Mouse (Mus musculus) embryonic facial prominence, embryonic 15.5 days (tissue): ENCODE measurements around the gene Ly6g6f. TPM values are rescaled to one million over a fixed set of nuclear protein-coding genes. Genes with fewer than 3 reads are reported as not detected.
"Not testable (repeated sequence)": the region's sequence is repeated elsewhere in the genome, so short reads cannot be mapped to it uniquely, and the experiment has no call there.

Source experiments
- ATAC-seq: fragments of 200-750 bp; cut with Nextera tagmentation; 2 replicates; pipeline ENCODE4 v1.8.0; 2017; ENCODE audit warnings: low read depth, moderate TSS enrichment; ENCODE audit not compliant: insufficient number of reproducible peaks, low FRiP score, low TSS enrichment
- H3K27ac ChIP-seq: fragments of 300-500 bp; sonication (generic); replicated peaks from 2 replicates; pipeline ENCODE4 v1.5.1; 2015; ENCODE audit warnings: mild to moderate bottlenecking, inconsistent platforms
- H3K27me3 ChIP-seq: fragments of 300-500 bp; sonication (generic); 2 replicates; pipeline ENCODE4 v1.6.1; 2015; ENCODE audit warnings: inconsistent platforms
- H3K36me3 ChIP-seq: fragments of 300-500 bp; sonication (generic); 2 replicates; pipeline ENCODE4 v1.6.1; 2015; ENCODE audit warnings: mild to moderate bottlenecking, inconsistent platforms
- H3K4me1 ChIP-seq: fragments of 300-500 bp; sonication (generic); 2 replicates; pipeline ENCODE4 v1.6.1; 2015; ENCODE audit warnings: inconsistent platforms
- H3K4me2 ChIP-seq: fragments of 300-500 bp; sonication (generic); replicated peaks from 2 replicates; pipeline ENCODE4 v1.6.1; 2015; ENCODE audit warnings: mild to moderate bottlenecking, inconsistent platforms
- H3K4me3 ChIP-seq: fragments of 300-500 bp; sonication (generic); replicated peaks from 2 replicates; pipeline ENCODE4 v1.5.1; 2015; ENCODE audit warnings: mild to moderate bottlenecking, inconsistent platforms
- H3K9ac ChIP-seq: fragments of 300-500 bp; sonication (generic); 2 replicates; pipeline ENCODE4 v1.6.1; 2015; ENCODE audit warnings: inconsistent platforms
- H3K9me3 ChIP-seq: fragments of 300-500 bp; sonication (generic); replicated peaks from 2 replicates; pipeline ENCODE4 v1.6.1; 2016; ENCODE audit warnings: inconsistent platforms
- WGBS: fragments of 180-500 bp; shearing (Covaris S2); methylation state at CpG from one replicate; pipeline ENCODE4 v1.1.7; 2015; 5-methylcytosine and 5-hydroxymethylcytosine counted together
- polyA plus RNA-seq: library from polyadenylated mRNA; unstranded; fragments of >200 nt; fragmentation: Nextera tagmentation; extraction: Ambion mirVana; gene quantifications from 2 replicates; pipeline ENCODE4 v1.2.1, GENCODE M21; 2015

The Ly6g6f gene
- polyA plus RNA-seq, 1 experiment from 2014 or later = 0.28 TPM

GRCm38 (mm10) chr17:35124261-35124896 is 39.0 kb upstream of the Ly6g6f start:
- not testable (repeated sequence) for H3K4me2 ChIP-seq, H3K4me3 ChIP-seq, H3K27me3 ChIP-seq, H3K9me3 ChIP-seq, H3K27ac ChIP-seq, H3K36me3 ChIP-seq, H3K9ac ChIP-seq, ATAC-seq
- WGBS = 93% methylated on average over 12 of the region's 12 CpGs
- peaks cover 52% of the 10 kb centered on the region for H3K4me1 ChIP-seq

DNA sequence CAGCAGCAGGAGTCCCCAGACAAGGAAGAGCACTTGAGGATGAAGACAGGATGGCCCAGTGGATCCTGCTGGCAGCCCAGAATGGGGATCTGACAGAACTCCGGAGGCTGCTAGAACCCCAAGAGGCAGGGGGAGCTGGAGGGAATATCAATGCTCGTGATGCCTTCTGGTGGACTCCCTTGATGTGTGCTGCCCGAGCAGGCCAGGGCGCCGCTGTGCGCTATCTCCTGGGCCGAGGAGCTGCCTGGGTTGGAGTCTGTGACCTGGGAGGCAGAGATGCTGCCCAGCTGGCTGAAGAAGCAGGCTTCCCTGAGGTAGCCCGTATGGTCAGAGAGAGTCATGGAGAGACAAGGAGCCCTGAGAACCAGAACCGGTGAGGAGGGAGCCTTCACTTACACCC is 37.9 kb upstream of the Ly6g6f start:
- Histone ChIP-seq H3K4me1 (peaks cover 49% of the 10 kb centered on the region), H3K36me3 (peaks cover 18% of the 10 kb centered on the region)
- H3K27me3 ChIP-seq, H3K27ac ChIP-seq, H3K9ac ChIP-seq, ATAC-seq, H3K4me3 ChIP-seq, H3K9me3 ChIP-seq, H3K4me2 ChIP-seq: not testable (repeated sequence)
- WGBS = 92% methylated on average over 9 of the region's 9 CpGs

DNA sequence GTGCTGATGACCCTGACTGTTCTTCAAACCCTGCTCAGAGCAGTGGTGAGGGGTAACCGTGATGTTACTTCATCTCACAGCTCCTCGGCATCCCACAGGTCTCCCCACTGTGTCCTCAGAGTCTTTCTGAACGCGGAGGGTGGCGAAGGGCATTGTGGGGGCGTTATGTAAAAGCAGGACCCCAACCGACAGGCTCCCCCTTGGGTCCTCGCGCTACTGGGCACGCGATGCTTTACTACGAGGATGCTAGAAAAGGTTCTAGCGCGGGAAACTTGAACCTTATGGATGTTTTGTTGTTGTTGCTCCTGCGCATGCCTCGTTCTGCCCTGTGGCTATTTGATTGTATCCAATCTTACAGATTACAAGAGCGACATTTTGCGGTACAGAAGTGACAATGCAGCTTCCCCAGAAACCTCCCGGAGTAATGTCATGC is 36.5 kb upstream of the Ly6g6f start, which contains the start of gene Csnk2b:
Gene Csnk2b (minus strand): TSS at position 183 of the 433 bp plus-strand sequence.
- peak within 1 kb of the TSS; percentile 96 for H3K4me3 ChIP-seq
- ATAC-seq = no peak
- H3K9me3 ChIP-seq = no peaks in the 10 kb centered on the region
- H3K27ac ChIP-seq = peak within 1 kb of the TSS; percentile 84
- peak within 1 kb of the TSS; percentile 95 for H3K9ac ChIP-seq
- peaks cover 37% of the 10 kb centered on the region for H3K4me1 ChIP-seq
- H3K4me2 ChIP-seq = peak within 1 kb of the TSS; percentile 89
- WGBS = under 1% methylated on average over 19 of the region's 19 CpGs
- no peaks in the 10 kb centered on the region for H3K27me3 ChIP-seq
- peaks cover 29% of the 10 kb centered on the region for H3K36me3 ChIP-seq

- peak within 1 kb of the TSS; percentile 84 for H3K27ac ChIP-seq
- peaks cover 34% of the 10 kb centered on the region for H3K36me3 ChIP-seq
- H3K4me1 ChIP-seq = peaks cover 32% of the 10 kb centered on the region
- ATAC-seq = peak; percentile 94
- WGBS = under 1% methylated on average over 50 of the region's 50 CpGs
- peak within 1 kb of the TSS; percentile 96 for H3K4me3 ChIP-seq
- H3K9me3 ChIP-seq = no peaks in the 10 kb centered on the region
- H3K9ac ChIP-seq = peak within 1 kb of the TSS; percentile 95
- peak within 1 kb of the TSS; percentile 89 for H3K4me2 ChIP-seq
- no peaks in the 10 kb centered on the region for H3K27me3 ChIP-seq
Observed at GRCm38 (mm10) chr17:35121143-35121799, 35.9 kb upstream of the Ly6g6f start, which contains the start of gene Gpank1. Gene Gpank1 (plus strand): TSS chr17:35121455.

- Histone ChIP-seq H3K9ac (peak overlapping the region; percentile 95), H3K4me3 (peak overlapping the region; percentile 96), H3K4me2 (peak overlapping the region; percentile 89), H3K4me1 (peaks cover 31% of the 10 kb centered on the region), H3K27ac (peak overlapping the region; percentile 84), H3K9me3 (no peaks in the 10 kb centered on the region), H3K36me3 (peaks cover 39% of the 10 kb centered on the region), H3K27me3 (no peaks in the 10 kb centered on the region)
- WGBS = under 1% methylated on average over 33 of the region's 33 CpGs
- peak; percentile 5 for ATAC-seq
Observed at GRCm38 (mm10) chr17:35120745-35121142, 35.3 kb upstream of the Ly6g6f start.

DNA sequence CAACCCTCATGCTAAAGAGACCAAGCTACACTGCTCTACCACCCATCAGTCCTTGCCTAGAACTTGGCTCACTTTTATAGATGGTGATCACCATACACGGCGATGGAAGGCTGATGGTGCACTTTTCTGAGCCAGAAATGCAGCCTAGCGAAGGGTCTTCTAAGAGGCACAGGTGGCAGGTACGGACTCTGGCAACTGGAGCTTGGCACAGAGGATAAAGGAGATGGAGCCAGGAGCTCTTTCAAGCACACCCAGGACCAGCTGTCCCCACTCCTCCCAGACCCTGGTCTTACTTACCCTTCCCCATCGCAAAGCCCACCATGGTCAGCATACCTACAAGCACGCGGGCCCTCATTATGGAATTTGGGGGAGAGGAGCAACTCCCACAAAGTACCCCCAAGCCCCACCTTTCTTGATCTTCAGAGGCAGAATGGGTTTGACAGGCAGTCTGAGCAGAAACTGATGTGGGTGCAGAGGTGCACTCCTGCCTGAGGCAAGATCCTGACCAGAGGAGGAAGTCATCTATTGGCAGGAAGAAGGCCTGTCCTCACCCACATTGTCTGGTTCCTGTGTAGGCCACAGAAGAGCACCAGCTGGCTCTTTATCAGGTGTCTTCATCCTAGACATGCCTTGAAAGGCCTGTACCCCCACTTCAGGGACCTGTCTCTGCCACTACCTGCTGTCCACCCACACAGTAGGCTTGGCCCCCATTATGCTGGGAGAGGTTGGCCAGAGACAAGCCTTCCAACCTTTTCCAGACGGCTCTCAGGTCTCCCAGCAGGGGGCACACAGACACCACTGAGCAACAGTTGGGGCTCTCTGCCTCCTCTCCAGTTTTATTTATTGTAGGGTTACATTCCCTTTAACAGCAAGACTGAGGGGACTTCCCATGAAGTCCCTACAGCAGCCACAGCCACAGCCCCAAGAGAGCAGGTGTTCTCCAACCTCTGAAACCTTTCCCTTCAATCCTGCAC is 29.9 kb upstream of the Ly6g6f start, which contains the start of gene Ly6g5b:
Gene Ly6g5b (minus strand): TSS at position 383 of the 974 bp plus-strand sequence.
- Histone ChIP-seq H3K9ac (no peak within 1 kb of the TSS), H3K4me2 (no peak within 1 kb of the TSS), H3K9me3 (no peaks in the 10 kb centered on the region), H3K4me3 (no peak within 1 kb of the TSS), H3K27me3 (no peaks in the 10 kb centered on the region), H3K36me3 (peaks cover 55% of the 10 kb centered on the region), H3K27ac (no peak within 1 kb of the TSS), H3K4me1 (peaks cover 9% of the 10 kb centered on the region)
- 85% methylated on average over 8 of the region's 8 CpGs for WGBS
- ATAC-seq = no peak

DNA sequence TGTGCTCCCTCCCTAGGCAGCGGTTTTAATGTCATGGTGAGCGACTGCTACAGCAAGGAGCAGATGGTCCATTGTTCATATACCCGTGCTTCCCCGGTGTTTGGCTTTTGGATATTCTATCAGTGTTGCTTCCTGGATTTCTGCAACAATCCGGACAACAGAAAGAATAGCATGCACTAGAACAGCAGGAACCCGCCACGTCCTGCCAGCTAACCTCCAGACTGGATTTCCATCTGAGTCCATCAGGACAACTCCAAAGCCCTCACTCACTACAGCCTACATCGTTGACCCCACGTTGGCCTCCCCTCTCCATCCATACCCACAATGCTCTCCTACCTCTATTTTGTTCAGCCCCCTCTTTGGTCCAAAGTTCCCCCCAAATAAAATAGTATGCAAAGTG is 26.4 kb upstream of the Ly6g6f start:
- Histone ChIP-seq H3K9me3 (no peaks in the 10 kb centered on the region), H3K27ac (no peak overlapping the region), H3K9ac (no peak overlapping the region), H3K4me1 (no peaks in the 10 kb centered on the region), H3K27me3 (no peaks in the 10 kb centered on the region), H3K4me2 (no peak overlapping the region), H3K36me3 (peaks cover 30% of the 10 kb centered on the region), H3K4me3 (no peak overlapping the region)
- ATAC-seq = no peak
- WGBS = 78% methylated on average over 9 of the region's 9 CpGs

DNA sequence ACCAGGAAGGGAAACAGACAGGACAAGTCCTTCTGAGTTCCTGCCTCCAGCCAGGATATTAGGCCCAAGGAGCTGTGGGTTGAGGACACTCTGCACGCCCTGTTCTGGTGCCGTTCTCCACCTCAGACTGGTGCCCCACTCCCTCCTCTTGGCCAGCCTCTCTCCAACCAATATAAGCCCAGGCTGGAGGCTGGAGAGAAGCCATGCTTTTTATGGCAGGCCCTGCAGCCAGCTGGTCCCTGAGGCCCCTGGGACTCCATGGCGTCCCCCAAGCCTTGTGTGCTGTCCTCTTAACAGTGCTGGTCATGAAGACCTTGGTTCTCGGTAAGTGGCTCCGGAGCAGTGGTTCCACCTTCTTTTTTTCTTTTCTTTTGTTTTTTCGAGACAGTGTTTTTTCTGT is 22.7 kb upstream of the Ly6g6f start, which contains the start of gene Ly6g5c:
Gene Ly6g5c (plus strand): TSS at position 183 of the 400 bp plus-strand sequence.
- Histone ChIP-seq H3K9me3 (no peaks in the 10 kb centered on the region), H3K27me3 (no peaks in the 10 kb centered on the region), H3K9ac (no peak within 1 kb of the TSS), H3K27ac (no peak within 1 kb of the TSS), H3K4me2 (no peak within 1 kb of the TSS), H3K4me3 (no peak within 1 kb of the TSS), H3K4me1 (peaks cover 7% of the 10 kb centered on the region), H3K36me3 (peaks cover 10% of the 10 kb centered on the region; the same call in 1 of the 2 replicates)
- WGBS = 85% methylated on average over 6 of the region's 6 CpGs
- no peak for ATAC-seq

- H3K4me3 ChIP-seq = 0 out of 2 replicates have a peak overlapping the region, but pooled peaks have one; percentile 13
- no peak for ATAC-seq
Observed at GRCm38 (mm10) chr17:35106522-35106921, 21.1 kb upstream of the Ly6g6f start.

DNA sequence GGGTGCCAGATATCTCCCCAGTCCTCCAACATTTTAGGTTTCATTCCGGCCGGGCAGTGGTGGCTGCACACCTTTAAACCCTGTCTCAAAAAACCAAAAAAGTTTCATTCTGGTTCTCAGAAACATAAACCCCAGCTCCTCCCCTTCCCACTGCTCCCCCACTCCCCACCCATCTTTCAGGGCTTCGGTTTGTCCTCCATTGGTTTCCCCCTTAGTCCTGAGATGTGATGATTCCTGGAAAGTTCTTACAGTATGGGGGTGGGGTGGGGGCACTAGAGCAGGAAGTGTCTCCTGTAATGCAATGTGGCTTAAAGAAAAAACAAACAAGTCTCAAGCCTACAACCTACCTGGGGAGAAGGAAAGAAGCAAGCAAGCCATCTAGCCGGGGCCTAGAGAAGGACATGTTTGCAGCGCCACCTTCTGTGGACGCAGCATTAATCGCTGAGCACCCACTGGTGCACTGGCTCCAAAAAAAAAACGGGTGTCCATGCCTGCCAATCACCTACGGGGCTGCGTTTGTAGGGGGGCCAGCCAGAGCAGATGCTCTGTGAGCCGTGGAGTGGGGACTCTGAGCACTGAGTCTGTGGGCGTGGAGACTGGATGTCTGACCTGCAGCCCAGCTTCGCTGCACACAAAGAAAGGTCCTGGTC is 20.5 kb upstream of the Ly6g6f start:
- Histone ChIP-seq H3K36me3 (peaks cover 32% of the 10 kb centered on the region), H3K27me3 (no peaks in the 10 kb centered on the region), H3K27ac (no peak overlapping the region), H3K9me3 (no peaks in the 10 kb centered on the region), H3K4me2 (peak overlapping the region; percentile 40), H3K4me3 (0 out of 2 replicates have a peak overlapping the region, but pooled peaks have one; percentile 13), H3K9ac (no peak overlapping the region), H3K4me1 (peaks cover 7% of the 10 kb centered on the region)
- 24% methylated on average over 13 of the region's 13 CpGs for WGBS
- no peak for ATAC-seq

More at GRCm38 (mm10) chr17:35106522-35106921, 21.1 kb upstream of the Ly6g6f start:
- WGBS = 62% methylated on average over 3 of the region's 3 CpGs
- H3K4me1 ChIP-seq = peaks cover 7% of the 10 kb centered on the region
- H3K4me2 ChIP-seq = 0 out of 2 replicates have a peak overlapping the region, but pooled peaks have one; percentile 40
- H3K9me3 ChIP-seq = no peaks in the 10 kb centered on the region
- no peak overlapping the region for H3K9ac ChIP-seq
- peaks cover 26% of the 10 kb centered on the region for H3K36me3 ChIP-seq
- no peaks in the 10 kb centered on the region for H3K27me3 ChIP-seq
- no peak overlapping the region for H3K27ac ChIP-seq
